Mouse (Mus musculus): ENCODE data around the gene Ogn. TPM values are rescaled to one million over a fixed set of nuclear protein-coding genes. Genes with fewer than 3 reads are reported as not detected.

The Ogn gene
- total RNA-seq (2014; rRNA removed) (19.2 and 29.8 TPM in 2 replicates), polyA plus RNA-seq (2015; fragmentation: Nextera tagmentation; extraction: Ambion mirVana) (13.6 and 18.1 TPM in 2 replicates)

- Histone ChIP-seq H3K4me3 (ENCODE audit: low read depth, low read length) (no peak within 1 kb of the TSS), H3K4me1 (ENCODE audit: insufficient read depth) (no peaks in the 10 kb centered on the region), H3K27me3 (ENCODE audit: insufficient read depth, low read length) (no peaks in the 10 kb centered on the region), H3K9ac (no peak within 1 kb of the TSS), H3K36me3 (ENCODE audit: insufficient read depth) (no peaks in the 10 kb centered on the region), H3K4me2 (ENCODE audit: low read depth) (no peak within 1 kb of the TSS), H3K9me3 (ENCODE audit: low read length) (no peaks in the 10 kb centered on the region), H3K27ac (ENCODE audit: low read depth, low read length) (no peak within 1 kb of the TSS)
- no peak for TF ChIP-seq CTCF (IDR thresholded peaks at IDR 0.05; ENCODE audit: low read depth)
- DNase-seq: peak; percentile 1
- WGBS: 36% methylated on average over 4 of the region's 4 CpGs
- ATAC-seq: no peak
These were observed at the start of gene Ogn for GRCm38 (mm10) chr13:49607714-49608113. Gene Ogn (plus strand): TSS chr13:49608046.

GRCm38 (mm10) chr13:49559185-49559584 is 48.7 kb upstream of the Ogn start:
- Histone ChIP-seq H3K4me2 (ENCODE audit: low read depth) (no peak overlapping the region), H3K9ac (no peak overlapping the region), H3K27me3 (ENCODE audit: insufficient read depth, low read length) (no peaks in the 10 kb centered on the region), H3K4me3 (ENCODE audit: low read depth, low read length) (no peak overlapping the region), H3K9me3 (ENCODE audit: low read length) (no peaks in the 10 kb centered on the region), H3K27ac (ENCODE audit: low read depth, low read length) (no peak overlapping the region), H3K36me3 (ENCODE audit: insufficient read depth) (no peaks in the 10 kb centered on the region), H3K4me1 (ENCODE audit: insufficient read depth) (no peaks in the 10 kb centered on the region)
- TF ChIP-seq CTCF (IDR thresholded peaks at IDR 0.05; ENCODE audit: low read depth): peak; percentile 34; the same call in 1 of the 2 replicates
- WGBS: 37% methylated on average over 2 of the region's 2 CpGs
- peak; percentile 2 for DNase-seq
- ATAC-seq: no peak

- H3K4me2 ChIP-seq (ENCODE audit: low read depth): no peak overlapping the region
- DNase-seq: no peak
- 64% methylated on average over 2 of the region's 2 CpGs for WGBS
- H3K27me3 ChIP-seq (ENCODE audit: insufficient read depth, low read length): no peaks in the 10 kb centered on the region
- H3K36me3 ChIP-seq (ENCODE audit: insufficient read depth): no peaks in the 10 kb centered on the region
- no peak for ATAC-seq
- no peak overlapping the region for H3K27ac ChIP-seq (ENCODE audit: low read depth, low read length)
- H3K9ac ChIP-seq: no peak overlapping the region
- no peaks in the 10 kb centered on the region for H3K9me3 ChIP-seq (ENCODE audit: low read length)
- TF ChIP-seq CTCF (IDR thresholded peaks at IDR 0.05; ENCODE audit: low read depth): no peak
- H3K4me1 ChIP-seq (ENCODE audit: insufficient read depth): no peaks in the 10 kb centered on the region
- no peak overlapping the region for H3K4me3 ChIP-seq (ENCODE audit: low read depth, low read length)
These were observed 47.0 kb upstream of the Ogn start for GRCm38 (mm10) chr13:49560886-49561285.

- Histone ChIP-seq H3K9ac (no peak overlapping the region), H3K27ac (ENCODE audit: low read depth, low read length) (no peak overlapping the region), H3K36me3 (ENCODE audit: insufficient read depth) (no peaks in the 10 kb centered on the region), H3K4me3 (ENCODE audit: low read depth, low read length) (no peak overlapping the region), H3K4me1 (ENCODE audit: insufficient read depth) (no peaks in the 10 kb centered on the region), H3K9me3 (ENCODE audit: low read length) (no peaks in the 10 kb centered on the region), H3K27me3 (ENCODE audit: insufficient read depth, low read length) (no peaks in the 10 kb centered on the region), H3K4me2 (ENCODE audit: low read depth) (no peak overlapping the region)
- no peak for TF ChIP-seq CTCF (IDR thresholded peaks at IDR 0.05; ENCODE audit: low read depth)
- ATAC-seq: no peak
- 93% methylated on average over 1 of the region's 1 CpGs for WGBS
- DNase-seq: no peak
These were observed 43.5 kb upstream of the Ogn start for GRCm38 (mm10) chr13:49564347-49564746.

GRCm38 (mm10) chr13:49570371-49570770 is 37.5 kb upstream of the Ogn start:
- no peaks in the 10 kb centered on the region for H3K4me1 ChIP-seq (ENCODE audit: insufficient read depth)
- DNase-seq (no peak), ATAC-seq (no peak)
- no peaks in the 10 kb centered on the region for H3K36me3 ChIP-seq (ENCODE audit: insufficient read depth)
- WGBS: 62% methylated on average over 3 of the region's 3 CpGs
- no peak overlapping the region for H3K27ac ChIP-seq (ENCODE audit: low read depth, low read length)
- H3K9me3 ChIP-seq (ENCODE audit: low read length): no peaks in the 10 kb centered on the region
- no peak overlapping the region for H3K9ac ChIP-seq
- TF ChIP-seq CTCF (IDR thresholded peaks at IDR 0.05; ENCODE audit: low read depth): no peak
- no peaks in the 10 kb centered on the region for H3K27me3 ChIP-seq (ENCODE audit: insufficient read depth, low read length)
- no peak overlapping the region for H3K4me2 ChIP-seq (ENCODE audit: low read depth)
- no peak overlapping the region for H3K4me3 ChIP-seq (ENCODE audit: low read depth, low read length)

- Histone ChIP-seq H3K27ac (ENCODE audit: low read depth, low read length) (no peak overlapping the region), H3K9ac (no peak overlapping the region), H3K27me3 (ENCODE audit: insufficient read depth, low read length) (no peaks in the 10 kb centered on the region), H3K4me3 (ENCODE audit: low read depth, low read length) (no peak overlapping the region), H3K9me3 (ENCODE audit: low read length) (no peaks in the 10 kb centered on the region), H3K4me1 (ENCODE audit: insufficient read depth) (no peaks in the 10 kb centered on the region), H3K4me2 (ENCODE audit: low read depth) (no peak overlapping the region), H3K36me3 (ENCODE audit: insufficient read depth) (no peaks in the 10 kb centered on the region)
- TF ChIP-seq CTCF (IDR thresholded peaks at IDR 0.05; ENCODE audit: low read depth): no peak
- 88% methylated on average over 2 of the region's 2 CpGs for whole genome bisulfite sequencing
- no peak for ATAC-seq
- no peak for DNase-seq
These were observed 36.4 kb upstream of the Ogn start for GRCm38 (mm10) chr13:49571418-49571817.

GRCm38 (mm10) chr13:49581541-49582530 is 26.0 kb upstream of the Ogn start, which contains the start of gene Omd:
Gene Omd (plus strand): TSS chr13:49582462.
- no peak within 1 kb of the TSS for H3K27ac ChIP-seq (ENCODE audit: low read depth, low read length)
- H3K4me3 ChIP-seq (ENCODE audit: low read depth, low read length): no peak within 1 kb of the TSS
- H3K9me3 ChIP-seq (ENCODE audit: low read length): no peaks in the 10 kb centered on the region
- TF ChIP-seq CTCF (IDR thresholded peaks at IDR 0.05; ENCODE audit: low read depth): no peak
- 59% methylated on average over 8 of the region's 8 CpGs for WGBS
- DNase-seq (no peak), ATAC-seq (no peak)
- no peaks in the 10 kb centered on the region for H3K4me1 ChIP-seq (ENCODE audit: insufficient read depth)
- H3K27me3 ChIP-seq (ENCODE audit: insufficient read depth, low read length): no peaks in the 10 kb centered on the region
- no peak within 1 kb of the TSS for H3K9ac ChIP-seq
- H3K36me3 ChIP-seq (ENCODE audit: insufficient read depth): no peaks in the 10 kb centered on the region
- H3K4me2 ChIP-seq (ENCODE audit: low read depth): no peak within 1 kb of the TSS

All from forebrain, postnatal 0 days (tissue).